Mouse (Mus musculus): ENCODE measurements around the gene Aldh3b1.

- TF ChIP-seq CHD2 (IDR thresholded peaks at IDR 0.05; ENCODE audit: low read depth, low read length) (no peak), ZNF384 (IDR thresholded peaks at IDR 0.05; ENCODE audit: low read depth, low read length) (no peak)
Observed at GRCm38 (mm10) chr19:3913692-3914091, 15.9 kb downstream of the Aldh3b1 start.

Measured in ES-E14 (cell line).